Mouse (Mus musculus) erythroblast, embryonic 14.5 days (primary cell): ENCODE measurements around the gene Trpc4ap. TPM values are rescaled to one million over a fixed set of nuclear protein-coding genes. Genes with fewer than 3 reads are reported as not detected.
"Not testable (repeated sequence)": the region's sequence is repeated elsewhere in the genome, so short reads cannot be mapped to it uniquely, and the experiment has no call there.

Experiments
- H3K27me3 ChIP-seq: 2 replicates; pipeline ENCODE4 v1.6.1; 2012; ENCODE audit warnings: inconsistent platforms; ENCODE audit not compliant: control insufficient read depth
- H3K36me3 ChIP-seq: 2 replicates; pipeline ENCODE4 v1.6.1; 2012; ENCODE audit warnings: mild to moderate bottlenecking, inconsistent platforms; ENCODE audit not compliant: control insufficient read depth
- H3K4me1 ChIP-seq: 2 replicates; pipeline ENCODE4 v1.6.1; 2012; ENCODE audit warnings: inconsistent platforms; ENCODE audit not compliant: control insufficient read depth
- H3K4me3 ChIP-seq: replicated peaks from 2 replicates; pipeline ENCODE3; 2012; ENCODE audit warnings: moderate library complexity, mild to moderate bottlenecking, inconsistent platforms
- H3K9me3 ChIP-seq: 2 replicates; pipeline ENCODE4 v1.6.1; 2012; ENCODE audit warnings: low read length, inconsistent platforms, mixed read lengths; ENCODE audit not compliant: control insufficient read depth
- GATA1 ChIP-seq: IDR thresholded peaks from 2 replicates; pipeline ENCODE4 v1.6.1; 2012; ENCODE audit warnings: low read length, inconsistent platforms, mixed read lengths
- TAL1 ChIP-seq: IDR thresholded peaks from 3 replicates; pipeline ENCODE4 v1.6.1; 2012; ENCODE audit warnings: low read length, inconsistent platforms, mixed read lengths
- polyA plus RNA-seq: library from polyadenylated mRNA; stranded (reverse); fragments of >175 nt; gene quantifications from 2 replicates; pipeline ENCODE4 v1.2.3, GENCODE M21; 2012

Trpc4ap gene
- polyA plus RNA-seq, 1 experiment, result 9.2 TPM

DNA sequence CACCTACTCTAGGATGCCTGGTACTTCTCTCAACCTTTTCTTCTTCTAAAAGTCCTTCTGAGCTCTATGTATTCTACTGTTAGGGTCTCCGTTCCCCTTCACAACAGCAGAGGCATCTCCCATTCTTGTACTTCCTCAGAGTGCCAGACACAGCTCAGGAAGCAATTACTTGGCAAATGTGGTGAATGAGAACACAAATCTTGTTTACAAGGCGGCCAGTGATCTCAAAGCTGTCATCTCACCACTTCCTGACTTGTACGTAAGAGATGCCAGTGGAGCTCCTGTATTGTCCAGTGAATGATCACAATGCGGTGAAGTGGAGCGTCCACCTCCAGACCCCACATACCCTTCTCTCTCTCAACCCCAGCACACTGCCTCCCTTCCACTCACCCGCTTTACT lies 32.3 kb upstream of the Trpc4ap start:
- Histone ChIP-seq H3K4me3 (no peak overlapping the region), H3K4me1 (peaks cover 16% of the 10 kb centered on the region)

GRCm38 (mm10) chr2:155724036-155724435 lies 31.9 kb upstream of the Trpc4ap start:
- no peak for TF ChIP-seq TAL1
- no peak for TF ChIP-seq GATA1
- Histone ChIP-seq H3K27me3 (no peaks in the 10 kb centered on the region), H3K4me3 (no peak overlapping the region), H3K9me3 (no peaks in the 10 kb centered on the region), H3K4me1 (peaks cover 11% of the 10 kb centered on the region), H3K36me3 (peaks cover 15% of the 10 kb centered on the region)

More for the DNA sequence above, 32.3 kb upstream of the Trpc4ap start:
- TF ChIP-seq TAL1, result no peak
- no peak for TF ChIP-seq GATA1
- Histone ChIP-seq H3K36me3 (peaks cover 11% of the 10 kb centered on the region), H3K9me3 (no peaks in the 10 kb centered on the region), H3K27me3 (no peaks in the 10 kb centered on the region)

GRCm38 (mm10) chr2:155720585-155720984 lies 28.4 kb upstream of the Trpc4ap start:
- H3K36me3 ChIP-seq, result peaks cover 30% of the 10 kb centered on the region
- H3K9me3 ChIP-seq, result no peaks in the 10 kb centered on the region
- H3K27me3 ChIP-seq, result no peaks in the 10 kb centered on the region
- H3K4me3 ChIP-seq, result no peak overlapping the region
- TF ChIP-seq TAL1, result no peak
- no peak for TF ChIP-seq GATA1
- no peaks in the 10 kb centered on the region for H3K4me1 ChIP-seq

GRCm38 (mm10) chr2:155717082-155717990 lies 25.2 kb upstream of the Trpc4ap start:
- Histone ChIP-seq H3K36me3 (peaks cover 42% of the 10 kb centered on the region), H3K4me3 (no peak overlapping the region), H3K4me1 (no peaks in the 10 kb centered on the region), H3K9me3 (no peaks in the 10 kb centered on the region), H3K27me3 (no peaks in the 10 kb centered on the region)
- no peak for TF ChIP-seq TAL1

DNA sequence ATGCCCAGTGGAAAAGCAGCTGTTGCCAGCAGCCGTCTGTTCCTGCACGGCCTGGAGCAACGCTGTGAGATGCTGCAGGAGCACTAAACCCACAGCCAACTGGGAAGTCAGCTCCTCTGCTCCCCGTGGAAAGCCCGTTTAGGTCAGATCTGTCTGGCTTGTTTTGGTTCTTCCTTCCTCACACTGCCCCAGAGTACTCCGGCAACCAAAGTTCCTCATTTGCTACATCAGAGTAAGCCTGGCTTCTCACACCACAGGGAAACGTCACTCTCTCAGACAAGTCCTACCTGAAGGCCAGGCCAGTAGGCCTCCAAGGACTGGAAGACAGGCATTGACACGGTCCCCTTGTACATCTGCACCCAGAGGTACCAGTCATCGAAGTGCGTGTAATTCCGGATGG lies 18.4 kb upstream of the Trpc4ap start:
- Histone ChIP-seq H3K9me3 (no peaks in the 10 kb centered on the region), H3K36me3 (peaks cover 60% of the 10 kb centered on the region), H3K4me1 (no peaks in the 10 kb centered on the region), H3K4me3 (no peak overlapping the region), H3K27me3 (no peaks in the 10 kb centered on the region)
- no peak for TF ChIP-seq GATA1
- TF ChIP-seq TAL1, result no peak

- Histone ChIP-seq H3K4me3 (no peak overlapping the region), H3K36me3 (peaks cover 55% of the 10 kb centered on the region), H3K4me1 (no peaks in the 10 kb centered on the region), H3K27me3 (no peaks in the 10 kb centered on the region), H3K9me3 (no peaks in the 10 kb centered on the region)
- TF ChIP-seq GATA1 (no peak), TAL1 (no peak)
These were observed 15.1 kb upstream of the Trpc4ap start for GRCm38 (mm10) chr2:155707251-155707650.

DNA sequence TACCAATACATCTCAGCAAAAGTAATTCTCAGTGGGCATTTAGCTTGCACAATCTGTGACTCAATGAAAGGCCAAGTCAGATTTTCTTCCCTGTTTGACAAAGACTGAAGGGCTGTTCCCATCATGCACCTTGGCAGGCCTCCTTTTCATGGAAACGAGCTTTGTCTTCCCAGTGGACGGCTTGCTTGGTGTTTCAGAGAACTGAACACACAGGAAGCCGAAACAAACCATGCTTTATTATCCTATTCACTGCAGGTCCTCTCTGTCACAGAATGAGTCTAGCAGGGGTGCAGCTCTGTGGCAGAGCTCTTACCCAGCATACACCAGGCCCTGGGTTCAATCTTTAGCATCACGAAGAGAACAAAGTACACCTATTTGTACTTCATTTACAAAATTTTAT lies 11.4 kb upstream of the Trpc4ap start:
- no peak for TF ChIP-seq GATA1
- TF ChIP-seq TAL1, result no peak
- no peaks in the 10 kb centered on the region for H3K9me3 ChIP-seq
- no peaks in the 10 kb centered on the region for H3K27me3 ChIP-seq
- no peaks in the 10 kb centered on the region for H3K4me1 ChIP-seq
- H3K36me3 ChIP-seq, result peaks cover 44% of the 10 kb centered on the region
- H3K4me3 ChIP-seq, result no peak overlapping the region

GRCm38 (mm10) chr2:155701399-155701919 lies 9.3 kb upstream of the Trpc4ap start:
- no peak overlapping the region for H3K4me3 ChIP-seq
- no peaks in the 10 kb centered on the region for H3K9me3 ChIP-seq
- TF ChIP-seq GATA1 (no peak), TAL1 (no peak)
- H3K27me3 ChIP-seq, result no peaks in the 10 kb centered on the region
- H3K4me1 ChIP-seq, result peaks cover 3% of the 10 kb centered on the region
- peaks cover 31% of the 10 kb centered on the region for H3K36me3 ChIP-seq

DNA sequence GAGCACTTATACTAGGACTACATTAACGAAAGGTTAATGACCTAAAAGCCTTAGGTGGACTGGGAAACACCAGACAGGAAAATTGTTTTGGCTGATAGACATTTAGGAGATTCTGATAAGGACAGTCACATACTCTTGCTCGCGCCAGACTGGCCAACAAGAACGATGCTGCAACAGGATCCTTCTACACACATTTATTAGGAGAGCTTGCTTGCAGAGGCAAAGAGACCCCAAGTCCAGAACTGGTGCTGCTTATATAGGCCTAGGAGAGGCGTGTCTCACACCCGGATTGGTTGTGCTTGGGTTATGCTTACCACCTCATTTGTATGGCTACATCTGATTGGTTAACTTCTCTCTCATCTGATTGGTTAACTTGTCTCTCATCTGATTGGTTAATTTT lies 6.3 kb upstream of the Trpc4ap start:
- H3K9me3 ChIP-seq, H3K4me3 ChIP-seq, H3K27me3 ChIP-seq, H3K4me1 ChIP-seq: not testable (repeated sequence)
- peaks cover 13% of the 10 kb centered on the region for H3K36me3 ChIP-seq

DNA sequence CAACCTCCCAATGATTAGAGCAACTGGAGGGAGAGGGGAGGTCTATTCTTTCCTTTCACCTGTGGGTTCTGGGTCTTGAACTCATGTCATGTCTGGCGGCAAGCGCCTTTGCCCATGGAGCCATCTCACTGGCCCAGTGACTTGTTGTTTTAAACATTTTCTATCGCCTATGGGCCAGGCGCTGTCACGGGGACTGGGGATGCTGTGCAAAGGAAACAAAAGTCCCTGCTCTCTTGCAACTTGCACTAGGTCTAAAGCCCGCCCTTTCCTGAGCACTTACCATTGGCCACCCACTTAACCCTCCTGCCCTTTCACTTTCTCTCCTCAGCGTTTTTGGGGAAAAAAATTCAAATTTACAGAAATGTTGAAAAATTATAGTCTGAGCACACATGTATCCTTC lies 4.7 kb upstream of the Trpc4ap start:
- TF ChIP-seq GATA1 (no peak), TAL1 (no peak)
- Histone ChIP-seq H3K9me3 (no peaks in the 10 kb centered on the region), H3K4me1 (peaks cover 12% of the 10 kb centered on the region), H3K27me3 (no peaks in the 10 kb centered on the region), H3K36me3 (peaks cover 7% of the 10 kb centered on the region; the same call in 1 of the 2 replicates), H3K4me3 (no peak overlapping the region)
